15 mouse cellular contexts compared by ENCODE assay signal in genomic region chrX:140531356-140531755, GRCm38 (mm10).
"Had no signal": no experiment of that assay in that cellular context is flagged by ENCODE, and none has a peak within 500 bp of the region (broad histone marks: within the 10 kb centered on the region; RNA-seq: fewer than 3 reads in every experiment).

No protein-coding gene starts in this region.

- DNase-seq: kidney, adult 9 months; kidney, postnatal 36 days; lung, postnatal 36 days; retina, postnatal 1 day; right cerebral cortex, postnatal 4 days; thymus, adult 18-20 months; thymus, postnatal 14 days had no signal

- H3K9me3 ChIP-seq: limb, embryonic 10.5 days; lung, embryonic 15.5 days; midbrain, embryonic 15.5 days; neural tube, embryonic 13.5 days had no signal

- H3K4me2 ChIP-seq: liver, embryonic 11.5 days; lung, embryonic 15.5 days; midbrain, embryonic 11.5 days; midbrain, embryonic 15.5 days; neural tube, embryonic 13.5 days had no signal

- ATAC-seq: midbrain, embryonic 15.5 days had no signal

- H3K4me3 ChIP-seq: layer of hippocampus, adult 2 months; limb, embryonic 10.5 days; lung, embryonic 15.5 days; midbrain, embryonic 15.5 days; neural tube, embryonic 13.5 days had no signal

- H3K4me1 ChIP-seq: limb, embryonic 10.5 days; lung, embryonic 15.5 days; midbrain, embryonic 15.5 days; neural tube, embryonic 13.5 days had no signal

- H3K9ac ChIP-seq: lung, embryonic 15.5 days; midbrain, embryonic 15.5 days; neural tube, embryonic 13.5 days had no signal

- H3K27ac ChIP-seq: kidney, postnatal 0 days; layer of hippocampus, adult 2 months; limb, embryonic 10.5 days; lung, embryonic 15.5 days; midbrain, embryonic 15.5 days; neural tube, embryonic 13.5 days had no signal

- H3K36me3 ChIP-seq: limb, embryonic 10.5 days; lung, embryonic 15.5 days; midbrain, embryonic 15.5 days; neural tube, embryonic 13.5 days had no signal
